Mouse (Mus musculus) G1E (cell line): ENCODE results near the gene Magi1.

Experiments used
- CTCF ChIP-seq: IDR thresholded peaks from 2 replicates; pipeline ENCODE4 v1.5.1; 2012; ENCODE audit warnings: low read depth, low read length, inconsistent platforms, mixed read lengths
- GATA1 ChIP-seq: IDR thresholded peaks from 2 replicates; pipeline ENCODE4 v1.6.1; 2012; ENCODE audit warnings: borderline replicate concordance, low read length, inconsistent platforms, mixed read lengths
- POLR2AphosphoS5 ChIP-seq: IDR thresholded peaks from 2 replicates; pipeline ENCODE4 v1.6.1; 2012; ENCODE audit warnings: low read depth, low read length, inconsistent platforms; ENCODE audit not compliant: insufficient replicate concordance
- TAL1 ChIP-seq: conservative IDR thresholded peaks from 2 replicates; pipeline ENCODE4 v1.6.1; 2012; ENCODE audit warnings: low read depth, low read length, inconsistent platforms, mixed read lengths

DNA sequence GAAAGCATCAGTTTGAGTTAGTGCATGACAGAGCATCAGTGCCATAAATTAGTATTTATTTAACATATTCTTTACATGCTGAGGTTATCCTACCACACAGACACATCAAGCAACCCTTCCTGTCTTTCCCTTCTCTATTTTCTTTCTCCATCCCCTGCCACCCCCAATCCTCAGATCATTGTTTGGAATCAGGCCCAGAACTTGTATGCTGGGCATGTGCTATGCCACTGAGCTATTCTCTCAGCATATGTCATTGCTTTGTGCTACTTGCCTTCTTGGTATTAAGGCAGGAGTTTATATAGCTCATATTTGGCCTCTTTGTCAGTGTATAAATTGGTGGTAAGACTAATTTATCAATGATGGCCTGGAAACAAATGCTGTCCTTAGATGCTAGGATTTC, 494.0 kb downstream of the Magi1 start:
- no peak for TF ChIP-seq POLR2AphosphoS5
- TF ChIP-seq GATA1: no peak
- TF ChIP-seq CTCF: no peak
- no peak for TF ChIP-seq TAL1
